Comparison of ENCODE assay signal across 15 mouse cellular contexts in the genomic region with DNA sequence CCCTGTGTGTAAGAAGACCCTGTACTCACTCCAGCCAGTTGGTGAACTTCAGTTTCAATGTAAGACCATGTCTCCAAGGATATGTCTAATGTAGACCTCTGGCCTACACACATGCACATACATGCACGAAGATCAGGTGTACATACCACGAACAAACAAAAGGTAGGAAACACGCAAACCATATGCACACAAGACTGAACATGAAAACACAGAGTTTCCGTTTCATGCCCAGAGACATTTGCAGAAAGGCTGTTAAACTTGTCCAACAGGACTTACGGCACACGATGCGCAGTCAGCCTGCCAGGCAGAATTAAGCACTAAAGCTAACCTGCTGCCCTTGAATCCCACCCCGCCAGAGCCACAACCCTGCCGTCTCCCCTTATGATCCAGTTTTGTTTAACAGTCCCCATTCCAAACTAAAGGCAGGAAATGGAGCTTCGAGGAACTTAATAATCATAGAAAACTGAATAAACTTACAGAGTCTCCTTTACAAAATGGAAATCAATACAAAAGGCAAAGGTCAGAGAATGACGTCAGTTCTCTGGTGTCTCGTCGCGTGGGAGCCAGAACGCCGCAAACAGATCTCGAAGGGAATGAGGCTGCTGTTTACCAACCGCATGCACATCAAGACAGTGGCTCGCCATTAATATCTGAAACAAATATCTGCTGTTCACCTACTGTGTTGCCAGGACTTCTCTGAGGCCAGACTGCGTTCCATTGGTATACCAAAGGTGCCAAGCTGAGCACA. TPM values are rescaled to one million over a fixed set of nuclear protein-coding genes. Genes with fewer than 3 reads are reported as not detected.
DNase-seq lines count a peak whose midpoint lies in the region; ATAC-seq and TF ChIP-seq lines count a peak whose summit lies in the region.
"Had no signal": no experiment of that assay in that cellular context is flagged by ENCODE, and none has a peak within 500 bp of the region (broad histone marks: within the 10 kb centered on the region; RNA-seq: fewer than 3 reads in every experiment).

No protein-coding gene starts in this region.

- no peaks in the 10 kb centered on the region for H3K36me3 ChIP-seq in heart, embryonic 12.5 days
- peaks cover 8% of the 10 kb centered on the region; the same call in 1 of the 2 replicates for H3K36me3 ChIP-seq in liver, postnatal 0 days (replicated peaks; ENCODE audit: insufficient read depth, low read length)
- no peaks in the 10 kb centered on the region for H3K36me3 ChIP-seq in liver, embryonic 11.5 days (ENCODE audit: control insufficient read depth, insufficient read depth, low read length)
- no peaks in the 10 kb centered on the region for H3K36me3 ChIP-seq in embryonic facial prominence, embryonic 11.5 days (replicated peaks; ENCODE audit: control insufficient read depth, insufficient read depth, low read depth, low read length)
- H3K36me3 ChIP-seq in embryonic facial prominence, embryonic 15.5 days, result no peaks in the 10 kb centered on the region
- H3K36me3 ChIP-seq: limb, embryonic 13.5 days had no signal

- H3K4me3 ChIP-seq in heart, embryonic 12.5 days, result no peak overlapping the region
- H3K4me3 ChIP-seq in liver, postnatal 0 days (ENCODE audit: low read depth, low read length), result no peak overlapping the region
- no peak overlapping the region for H3K4me3 ChIP-seq in liver, embryonic 11.5 days (ENCODE audit: low read depth, low read length)
- no peak overlapping the region for H3K4me3 ChIP-seq in embryonic facial prominence, embryonic 11.5 days (ENCODE audit: low read depth, low read length)
- H3K4me3 ChIP-seq in embryonic facial prominence, embryonic 15.5 days (replicated peaks), result no peak overlapping the region
- H3K4me3 ChIP-seq: limb, embryonic 13.5 days; megakaryocyte, embryonic 14.5 days had no signal

- no peak for TF ChIP-seq CTCF in liver, postnatal 0 days (IDR thresholded peaks at IDR 0.05; ENCODE audit: low read depth)

- DNase-seq in heart, adult 11 months, result no peak
- DNase-seq in liver, postnatal 0 days, result no peak
- no peak for DNase-seq in liver, embryonic 11.5 days (ENCODE audit: low spot score)
- DNase-seq in embryonic facial prominence, embryonic 11.5 days (ENCODE audit: low spot score), result peak; percentile 45
- no peak for DNase-seq in kidney, adult 9 months
- DNase-seq: embryo, embryonic 11 days; heart, adult 18-20 months; kidney, postnatal 25 days; thymus, postnatal 4 days had no signal

- H3K9ac ChIP-seq in heart, embryonic 12.5 days, result no peak overlapping the region
- H3K9ac ChIP-seq in liver, postnatal 0 days (replicated peaks), result no peak overlapping the region
- H3K9ac ChIP-seq in liver, embryonic 11.5 days (ENCODE audit: low read depth, low read length), result no peak overlapping the region
- H3K9ac ChIP-seq in embryonic facial prominence, embryonic 11.5 days (replicated peaks; ENCODE audit: low read length), result no peak overlapping the region
- no peak overlapping the region for H3K9ac ChIP-seq in embryonic facial prominence, embryonic 15.5 days
- H3K9ac ChIP-seq: limb, embryonic 13.5 days had no signal

- no peak for ATAC-seq in heart, embryonic 12.5 days (ENCODE audit: insufficient number of reproducible peaks, low FRiP score)
- ATAC-seq in liver, postnatal 0 days, result peak; percentile 59
- ATAC-seq in liver, embryonic 11.5 days (replicated peaks; ENCODE audit: low FRiP score), result no peak
- ATAC-seq in embryonic facial prominence, embryonic 11.5 days (replicated peaks; ENCODE audit: insufficient number of reproducible peaks, low FRiP score, low TSS enrichment, low read depth), result no peak
- ATAC-seq in embryonic facial prominence, embryonic 15.5 days (ENCODE audit: insufficient number of reproducible peaks, low FRiP score, low TSS enrichment, low read depth), result no peak
- ATAC-seq in erythroblast, adult 5-6 weeks (replicated peaks; ENCODE audit: low FRiP score, poor library complexity, severe bottlenecking), result no peak

- no peaks in the 10 kb centered on the region for H3K9me3 ChIP-seq in heart, embryonic 12.5 days (replicated peaks)
- H3K9me3 ChIP-seq in liver, postnatal 0 days (ENCODE audit: low read length), result no peaks in the 10 kb centered on the region
- H3K9me3 ChIP-seq in liver, embryonic 11.5 days (ENCODE audit: control insufficient read depth, low read length), result no peaks in the 10 kb centered on the region
- H3K9me3 ChIP-seq in embryonic facial prominence, embryonic 11.5 days (replicated peaks; ENCODE audit: control insufficient read depth, low read length), result no peaks in the 10 kb centered on the region
- no peaks in the 10 kb centered on the region for H3K9me3 ChIP-seq in embryonic facial prominence, embryonic 15.5 days (replicated peaks)
- H3K9me3 ChIP-seq: limb, embryonic 13.5 days; megakaryocyte, embryonic 14.5 days had no signal

- TF ChIP-seq EP300 in liver, postnatal 0 days (IDR thresholded peaks at IDR 0.05; ENCODE audit: low read depth), result no peak

- no peaks in the 10 kb centered on the region for H3K27me3 ChIP-seq in heart, embryonic 12.5 days (replicated peaks)
- H3K27me3 ChIP-seq in liver, postnatal 0 days (ENCODE audit: insufficient read depth, low read length), result no peaks in the 10 kb centered on the region
- H3K27me3 ChIP-seq in liver, embryonic 11.5 days (replicated peaks; ENCODE audit: control insufficient read depth, insufficient read depth, low read length), result no peaks in the 10 kb centered on the region
- no peaks in the 10 kb centered on the region for H3K27me3 ChIP-seq in embryonic facial prominence, embryonic 11.5 days (ENCODE audit: control insufficient read depth, insufficient read depth, low read length)
- no peaks in the 10 kb centered on the region for H3K27me3 ChIP-seq in embryonic facial prominence, embryonic 15.5 days
- H3K27me3 ChIP-seq: CH12.LX; limb, embryonic 13.5 days had no signal

- H3K4me1 ChIP-seq in heart, embryonic 12.5 days (replicated peaks), result peaks cover 92% of the 10 kb centered on the region
- H3K4me1 ChIP-seq in liver, postnatal 0 days (ENCODE audit: insufficient read depth), result peaks cover 62% of the 10 kb centered on the region
- H3K4me1 ChIP-seq in liver, embryonic 11.5 days (replicated peaks; ENCODE audit: control insufficient read depth, insufficient read depth, low read length), result peaks cover 49% of the 10 kb centered on the region
- H3K4me1 ChIP-seq in embryonic facial prominence, embryonic 11.5 days (ENCODE audit: control insufficient read depth, insufficient read depth, low read length), result no peaks in the 10 kb centered on the region
- H3K4me1 ChIP-seq in embryonic facial prominence, embryonic 15.5 days, result peaks cover 44% of the 10 kb centered on the region

- WGBS in heart, embryonic 12.5 days, result 88% methylated on average over 20 of the region's 20 CpGs
- 75% methylated on average over 20 of the region's 20 CpGs for WGBS in liver, postnatal 0 days (ENCODE audit: insufficient replicate concordance)
- WGBS in liver, embryonic 11.5 days, result 81% methylated on average over 20 of the region's 20 CpGs
- WGBS in embryonic facial prominence, embryonic 11.5 days, result 81% methylated on average over 20 of the region's 20 CpGs
- WGBS in embryonic facial prominence, embryonic 15.5 days, result 65% methylated on average over 20 of the region's 20 CpGs

- no peak overlapping the region for H3K4me2 ChIP-seq in heart, embryonic 12.5 days
- no peak overlapping the region for H3K4me2 ChIP-seq in liver, postnatal 0 days (ENCODE audit: low read depth, low read length)
- H3K4me2 ChIP-seq in liver, embryonic 11.5 days, result no peak overlapping the region
- H3K4me2 ChIP-seq in embryonic facial prominence, embryonic 11.5 days (ENCODE audit: low read depth, low read length), result no peak overlapping the region
- no peak overlapping the region for H3K4me2 ChIP-seq in embryonic facial prominence, embryonic 15.5 days (replicated peaks)
- H3K4me2 ChIP-seq: limb, embryonic 13.5 days had no signal

- peak overlapping the region; percentile 57 for H3K27ac ChIP-seq in heart, embryonic 12.5 days (ENCODE audit: poor library complexity, severe bottlenecking)
- H3K27ac ChIP-seq in liver, postnatal 0 days (ENCODE audit: low read depth), result peak overlapping the region; percentile 59; the same call in 1 of the 2 replicates
- H3K27ac ChIP-seq in liver, embryonic 11.5 days (ENCODE audit: low read depth, low read length), result no peak overlapping the region
- no peak overlapping the region; the same call in 1 of the 2 replicates for H3K27ac ChIP-seq in embryonic facial prominence, embryonic 11.5 days (replicated peaks; ENCODE audit: low read depth, low read length)
- peak overlapping the region; percentile 68 for H3K27ac ChIP-seq in embryonic facial prominence, embryonic 15.5 days (replicated peaks)
- H3K27ac ChIP-seq: limb, embryonic 13.5 days had no signal

RNA-seq across cellular contexts. Expression of a gene that starts 33.1 kb away (rescaled TPM):
- polyA plus RNA-seq in heart, embryonic 12.5 days (2016; fragmentation: Nextera tagmentation; extraction: Ambion mirVana), result 14.1 and 15.5 TPM in 2 replicates
- 7.2 and 8.8 TPM in 2 replicates for polyA plus RNA-seq in liver, postnatal 0 days (2015; fragmentation: Nextera tagmentation; extraction: Ambion mirVana)
- 6.7 and 9.3 TPM in 2 replicates for polyA plus RNA-seq in liver, embryonic 11.5 days (2014; fragmentation: Nextera tagmentation; extraction: Ambion mirVana)
- 4.6 and 5.5 TPM in 2 replicates for polyA plus RNA-seq in embryonic facial prominence, embryonic 11.5 days (2014; fragmentation: Nextera tagmentation; extraction: Ambion mirVana)
- 12.7 and 14.1 TPM in 2 replicates for polyA plus RNA-seq in embryonic facial prominence, embryonic 15.5 days (2015; fragmentation: Nextera tagmentation; extraction: Ambion mirVana)
- total RNA-seq in erythroblast, adult 5-6 weeks (2015; ENCODE audit: low replicate concordance), result 29.5 and 36.5 TPM in 2 replicates
- total RNA-seq in erythroblast, adult 5-6 weeks (2017; ENCODE audit: low replicate concordance), result 9.6 and 12.0 TPM in 2 replicates

Comparison
In these comparisons a context has a peak if more than half of its experiments do, and no peak if none do; other contexts are left out.
1. H3K27ac ChIP-seq: peak in heart, embryonic 12.5 days (single experiment), liver, postnatal 0 days (single experiment) and embryonic facial prominence, embryonic 15.5 days (single experiment); none in liver, embryonic 11.5 days (single experiment) and embryonic facial prominence, embryonic 11.5 days (single experiment).